Mouse (Mus musculus) megakaryocyte, embryonic 14.5 days (primary cell): ENCODE results near the gene Stk33. TPM values are rescaled to one million over a fixed set of nuclear protein-coding genes. Genes with fewer than 3 reads are reported as not detected.
"Not testable (repeated sequence)": the region's sequence is repeated elsewhere in the genome, so short reads cannot be mapped to it uniquely, and the experiment has no call there.

ENCODE experiments used
- H3K27me3 ChIP-seq: replicated peaks from 2 replicates; pipeline ENCODE3; 2012; ENCODE audit warnings: inconsistent platforms
- H3K36me3 ChIP-seq: replicated peaks from 2 replicates; pipeline ENCODE3; 2012; ENCODE audit warnings: low read length, inconsistent platforms, mixed read lengths
- H3K4me1 ChIP-seq: 2 replicates; pipeline ENCODE4 v1.6.1; 2012; ENCODE audit warnings: inconsistent platforms
- H3K4me3 ChIP-seq: replicated peaks from 2 replicates; pipeline ENCODE3; 2012; ENCODE audit warnings: moderate library complexity, mild to moderate bottlenecking, inconsistent platforms
- H3K9me3 ChIP-seq: 2 replicates; pipeline ENCODE4 v1.6.1; 2012; ENCODE audit warnings: inconsistent platforms
- FLI1 ChIP-seq: IDR thresholded peaks from 2 replicates; pipeline ENCODE4 v1.6.1; 2012; ENCODE audit warnings: low read length, inconsistent platforms, mixed read lengths
- GATA1 ChIP-seq: IDR thresholded peaks from 3 replicates; pipeline ENCODE4 v1.6.1; 2012; ENCODE audit warnings: mixed read lengths, low read length, inconsistent platforms, borderline replicate concordance
- polyA plus RNA-seq: library from polyadenylated mRNA; stranded (reverse); fragments of >175 nt; gene quantifications from 2 replicates; pipeline ENCODE4 v1.2.3, GENCODE M21; 2012; ENCODE audit warnings: low replicate concordance; ENCODE audit not compliant: insufficient read depth

Gene Stk33
- polyA plus RNA-seq, 1 experiment, result not detected

DNA sequence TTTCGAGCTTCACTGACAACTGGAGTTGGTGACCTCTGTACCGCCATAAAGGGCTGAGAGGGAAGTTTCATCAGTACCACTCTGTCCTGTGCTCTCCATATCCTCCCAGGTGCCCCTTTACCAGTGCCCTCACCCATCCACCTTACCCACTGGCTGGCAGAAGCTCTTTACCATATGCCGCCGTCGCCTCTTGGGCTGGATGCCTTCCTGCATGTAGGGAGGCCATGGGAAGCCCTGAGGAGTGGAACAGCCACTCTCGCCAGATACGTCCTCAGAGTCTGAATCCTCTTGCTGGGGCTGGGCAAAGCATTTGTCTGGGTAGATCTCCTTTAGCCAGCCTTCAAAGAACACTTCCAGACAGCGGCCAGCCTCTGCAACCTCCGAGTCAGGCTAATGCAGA lies 16.0 kb upstream of the Stk33 start:
- Histone ChIP-seq H3K27me3 (peaks cover 12% of the 10 kb centered on the region), H3K4me3 (no peak overlapping the region), H3K36me3 (no peaks in the 10 kb centered on the region), H3K9me3 (no peaks in the 10 kb centered on the region), H3K4me1 (peaks cover 17% of the 10 kb centered on the region)
- TF ChIP-seq FLI1 (no peak), GATA1 (no peak)

DNA sequence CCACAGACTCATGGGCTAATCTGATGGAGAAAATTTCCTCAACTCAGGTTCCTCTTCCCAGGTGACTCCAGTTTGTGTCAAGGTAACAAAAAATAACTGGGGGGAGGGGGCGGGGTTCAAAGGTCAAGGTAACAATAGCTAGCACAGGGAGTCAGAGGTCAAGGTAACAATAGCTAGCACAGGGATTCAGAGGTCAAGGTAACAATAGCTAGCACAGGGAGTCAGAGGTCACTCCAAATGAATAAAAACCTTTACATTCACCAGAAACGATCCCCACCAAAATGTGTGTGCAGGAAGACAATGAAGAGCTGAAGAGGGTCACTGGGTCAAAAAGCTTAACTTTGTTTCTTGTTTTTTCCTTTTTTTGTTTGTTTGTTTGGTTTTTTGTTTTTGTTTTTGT lies 9.2 kb upstream of the Stk33 start:
- Histone ChIP-seq H3K4me3 (no peak overlapping the region), H3K9me3 (no peaks in the 10 kb centered on the region), H3K36me3 (no peaks in the 10 kb centered on the region), H3K27me3 (peaks cover 14% of the 10 kb centered on the region), H3K4me1 (no peaks in the 10 kb centered on the region)
- no peak for TF ChIP-seq FLI1
- no peak for TF ChIP-seq GATA1

DNA sequence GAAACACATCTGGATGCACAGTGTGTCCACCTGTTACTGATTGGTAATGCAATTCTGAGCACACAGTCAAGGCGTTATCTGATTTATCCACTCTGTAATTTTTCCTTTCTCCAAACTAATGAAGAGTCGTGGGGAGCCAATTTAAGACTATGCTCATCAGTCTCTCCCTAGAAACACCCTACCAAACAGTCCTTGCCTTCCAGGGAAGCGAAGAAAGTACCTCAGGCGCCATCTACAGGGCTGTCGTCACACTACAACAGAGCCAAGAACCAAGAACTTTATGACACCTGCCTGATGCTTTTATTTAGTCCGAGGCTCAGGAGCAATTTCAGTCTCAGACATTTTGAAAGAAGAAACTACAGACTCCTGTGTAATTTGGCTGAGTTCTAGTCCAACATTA lies 6.1 kb upstream of the Stk33 start:
- no peaks in the 10 kb centered on the region for H3K9me3 ChIP-seq

DNA sequence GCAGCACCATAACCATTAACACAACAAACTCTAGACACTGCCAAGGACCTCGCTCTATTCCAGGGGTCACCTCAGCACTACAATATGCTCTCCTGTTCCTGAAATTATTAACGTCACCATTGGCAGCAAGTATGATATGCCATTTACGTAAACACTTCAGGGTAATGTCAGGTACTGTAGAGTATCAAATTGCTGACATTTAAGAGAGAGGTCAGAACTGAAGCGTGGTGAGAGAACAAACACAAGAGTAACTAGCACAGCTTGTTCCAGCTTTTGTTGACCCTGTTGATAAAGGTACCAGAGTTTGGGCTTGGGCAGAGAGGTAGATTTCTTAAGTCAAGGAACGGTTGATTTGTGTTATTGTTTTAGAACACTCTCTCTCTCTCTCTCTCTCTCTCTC lies 3.9 kb upstream of the Stk33 start:
- H3K27me3 ChIP-seq, result peaks cover 33% of the 10 kb centered on the region
- no peaks in the 10 kb centered on the region for H3K9me3 ChIP-seq
- TF ChIP-seq FLI1 (no peak), GATA1 (no peak)
- H3K4me3 ChIP-seq, result no peak overlapping the region
- H3K36me3 ChIP-seq, result no peaks in the 10 kb centered on the region
- peaks cover 8% of the 10 kb centered on the region for H3K4me1 ChIP-seq

More for the DNA sequence above, 6.1 kb upstream of the Stk33 start:
- Histone ChIP-seq H3K36me3 (no peaks in the 10 kb centered on the region), H3K4me3 (no peak overlapping the region), H3K4me1 (no peaks in the 10 kb centered on the region), H3K27me3 (peaks cover 18% of the 10 kb centered on the region)
- no peak for TF ChIP-seq FLI1
- TF ChIP-seq GATA1, result no peak

GRCm38 (mm10) chr7:109440697-109441269 lies 1.9 kb upstream of the Stk33 start:
- peaks cover 44% of the 10 kb centered on the region for H3K27me3 ChIP-seq

DNA sequence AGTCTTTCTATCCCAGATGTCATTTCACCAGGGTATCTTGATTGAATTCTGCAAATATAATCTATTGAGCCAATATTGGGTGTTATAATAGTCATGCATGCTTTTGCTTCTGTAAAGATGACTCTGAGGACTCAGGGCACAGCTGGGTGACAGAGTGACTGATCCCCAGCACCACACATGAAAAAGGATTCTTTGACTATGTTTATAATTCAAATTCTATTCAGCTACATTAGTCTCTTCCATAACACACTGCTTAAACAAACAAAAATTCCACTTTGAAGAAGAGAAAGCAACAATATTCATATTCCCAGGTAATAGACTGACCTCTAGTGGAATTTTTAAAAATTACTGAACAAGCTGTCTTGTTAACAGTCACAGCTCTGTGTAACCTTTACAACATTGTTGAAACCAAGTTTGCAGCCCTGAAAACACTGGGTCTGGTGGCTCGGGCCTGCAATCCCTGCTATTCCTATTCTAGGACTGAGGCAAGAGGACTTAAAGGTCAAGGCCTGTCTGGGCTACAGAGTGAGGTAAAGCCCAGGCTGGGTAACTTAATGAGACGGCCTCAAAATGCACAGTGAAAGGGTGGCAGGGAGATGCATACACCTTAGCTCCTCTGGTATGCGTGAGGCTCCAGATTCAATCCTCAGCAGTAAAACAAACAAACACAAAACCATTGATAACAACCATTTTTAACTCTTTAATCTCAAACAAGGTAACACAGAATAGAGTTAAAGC lies 14.3 kb downstream of the Stk33 start:
- Histone ChIP-seq H3K9me3 (no peaks in the 10 kb centered on the region), H3K27me3 (peaks cover 3% of the 10 kb centered on the region), H3K4me3 (no peak overlapping the region), H3K4me1 (no peaks in the 10 kb centered on the region), H3K36me3 (no peaks in the 10 kb centered on the region)
- TF ChIP-seq GATA1 (no peak), FLI1 (no peak)

More at GRCm38 (mm10) chr7:109440697-109441269, 1.9 kb upstream of the Stk33 start:
- peaks cover 8% of the 10 kb centered on the region for H3K4me1 ChIP-seq
- no peaks in the 10 kb centered on the region for H3K9me3 ChIP-seq
- TF ChIP-seq GATA1, result no peak
- TF ChIP-seq FLI1, result no peak
- no peaks in the 10 kb centered on the region for H3K36me3 ChIP-seq
- no peak overlapping the region for H3K4me3 ChIP-seq

- Histone ChIP-seq H3K4me3 (no peak overlapping the region), H3K4me1 (no peaks in the 10 kb centered on the region), H3K27me3 (peaks cover 3% of the 10 kb centered on the region), H3K9me3 (no peaks in the 10 kb centered on the region), H3K36me3 (no peaks in the 10 kb centered on the region)
- TF ChIP-seq FLI1 (no peak), GATA1 (no peak)
These were observed 16.1 kb downstream of the Stk33 start for GRCm38 (mm10) chr7:109422803-109423202.

DNA sequence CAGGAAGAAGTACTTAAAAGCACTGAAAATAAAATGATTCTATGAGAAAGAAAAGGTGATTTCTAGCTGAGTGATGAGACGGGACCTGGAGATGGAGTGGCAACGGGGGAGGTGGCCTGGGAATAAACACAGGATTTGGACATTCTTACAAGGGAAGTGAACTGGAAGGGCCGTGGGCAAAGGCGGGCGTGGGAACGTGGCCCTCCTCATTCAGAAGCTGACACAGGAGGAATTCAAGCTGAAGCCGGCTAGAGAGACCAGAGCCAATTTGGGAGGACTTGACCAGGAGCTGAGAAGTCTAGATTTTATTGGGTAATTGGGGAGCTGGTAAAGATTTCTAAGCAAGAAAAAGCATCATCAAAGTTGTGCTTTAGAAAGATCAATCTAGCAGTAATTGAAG lies 33.4 kb downstream of the Stk33 start:
- no peak for TF ChIP-seq GATA1
- no peak for TF ChIP-seq FLI1
- no peak overlapping the region for H3K4me3 ChIP-seq
- no peaks in the 10 kb centered on the region for H3K27me3 ChIP-seq
- H3K36me3 ChIP-seq, result no peaks in the 10 kb centered on the region
- H3K9me3 ChIP-seq, result no peaks in the 10 kb centered on the region
- H3K4me1 ChIP-seq, result no peaks in the 10 kb centered on the region

- Histone ChIP-seq H3K27me3 (no peaks in the 10 kb centered on the region), H3K4me3 (no peak overlapping the region)
These were observed 39.6 kb downstream of the Stk33 start for GRCm38 (mm10) chr7:109399299-109399698.

DNA sequence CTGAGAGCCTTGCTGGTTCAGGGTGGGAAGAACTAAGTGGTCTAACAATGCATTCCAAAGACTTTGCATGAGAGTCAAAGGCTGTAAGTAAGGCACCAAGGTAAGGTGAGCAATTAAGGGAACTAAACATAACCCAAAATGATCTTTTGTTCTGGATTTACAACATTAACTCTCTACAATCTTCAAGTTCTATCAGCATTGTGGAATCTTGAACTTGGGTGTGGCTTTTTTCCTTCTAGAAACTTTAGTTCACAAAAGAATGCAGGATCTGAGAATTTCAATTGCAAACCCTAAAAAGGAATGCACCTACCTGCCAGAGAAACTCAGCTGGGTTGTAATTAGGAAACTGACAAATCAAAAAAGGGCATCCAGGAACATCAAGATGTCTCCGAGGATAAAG lies 57.8 kb downstream of the Stk33 start:
- Histone ChIP-seq H3K9me3 (peaks cover 9% of the 10 kb centered on the region; the same call in 1 of the 2 replicates), H3K27me3 (no peaks in the 10 kb centered on the region), H3K4me3 (no peak overlapping the region), H3K36me3 (no peaks in the 10 kb centered on the region), H3K4me1 (no peaks in the 10 kb centered on the region)
- TF ChIP-seq FLI1 (no peak), GATA1 (no peak)

More at GRCm38 (mm10) chr7:109399299-109399698, 39.6 kb downstream of the Stk33 start:
- TF ChIP-seq GATA1, result no peak
- Histone ChIP-seq H3K4me1 (no peaks in the 10 kb centered on the region), H3K36me3 (no peaks in the 10 kb centered on the region), H3K9me3 (no peaks in the 10 kb centered on the region)

GRCm38 (mm10) chr7:109373556-109373955 lies 65.3 kb downstream of the Stk33 start:
- not testable (repeated sequence) for H3K9me3 ChIP-seq, H3K4me1 ChIP-seq, H3K36me3 ChIP-seq, H3K4me3 ChIP-seq, H3K27me3 ChIP-seq
